Mouse (Mus musculus) thymus, postnatal 0 days (tissue): ENCODE measurements around the gene Skor1. TPM values are rescaled to one million over a fixed set of nuclear protein-coding genes. Genes with fewer than 3 reads are reported as not detected.

ENCODE experiments used
- DNase-seq: peaks from one replicate; pipeline ENCODE4 v3.0.0-alpha.2; 2015; ENCODE audit warnings: low spot score
- polyA plus RNA-seq: library from polyadenylated mRNA; unstranded; fragments of >200 nt; fragmentation: Nextera tagmentation; extraction: Ambion mirVana; gene quantifications from 2 replicates; pipeline ENCODE4 v1.2.1, GENCODE M21; 2015

Gene Skor1
- polyA plus RNA-seq = 0.10 TPM in 1 of 2 replicates, not detected in the other

GRCm38 (mm10) chr9:63148410-63149371, at the start of gene Skor1:
Gene Skor1, minus strand, starts transcription at chr9:63148961.
- DNase-seq = no peak

- DNase-seq = no peak
Measured at GRCm38 (mm10) chr9:63197252-63197651, 48.5 kb upstream of the Skor1 start.

GRCm38 (mm10) chr9:63196114-63196682, 47.4 kb upstream of the Skor1 start:
- no peak for DNase-seq

- DNase-seq = no peak
Measured at GRCm38 (mm10) chr9:63195523-63195922, 46.8 kb upstream of the Skor1 start.

GRCm38 (mm10) chr9:63194791-63195190, 46.0 kb upstream of the Skor1 start:
- no peak for DNase-seq

GRCm38 (mm10) chr9:63192809-63193208, 44.0 kb upstream of the Skor1 start:
- DNase-seq = no peak

GRCm38 (mm10) chr9:63187310-63187709, 38.5 kb upstream of the Skor1 start:
- no peak for DNase-seq

GRCm38 (mm10) chr9:63185249-63185648, 36.5 kb upstream of the Skor1 start:
- no peak for DNase-seq

- DNase-seq = no peak
Measured at GRCm38 (mm10) chr9:63183864-63184263, 35.1 kb upstream of the Skor1 start.

GRCm38 (mm10) chr9:63182306-63182960, 33.7 kb upstream of the Skor1 start:
- DNase-seq = no peak

- DNase-seq = no peak
Measured at GRCm38 (mm10) chr9:63181337-63182178, 32.8 kb upstream of the Skor1 start.

- DNase-seq = no peak
Measured at GRCm38 (mm10) chr9:63178296-63178695, 29.5 kb upstream of the Skor1 start.

GRCm38 (mm10) chr9:63174001-63174721, 25.4 kb upstream of the Skor1 start:
- peak; percentile 57 for DNase-seq

- DNase-seq = no peak
Measured at GRCm38 (mm10) chr9:63171951-63172350, 23.2 kb upstream of the Skor1 start.

- DNase-seq = no peak
Measured at GRCm38 (mm10) chr9:63169127-63169526, 20.4 kb upstream of the Skor1 start.

- DNase-seq = no peak
Measured at GRCm38 (mm10) chr9:63165070-63165469, 16.3 kb upstream of the Skor1 start.

- no peak for DNase-seq
Measured at GRCm38 (mm10) chr9:63163756-63164155, 15.0 kb upstream of the Skor1 start.

- no peak for DNase-seq
Measured at GRCm38 (mm10) chr9:63151949-63152348, 3.2 kb upstream of the Skor1 start.

- DNase-seq = peak; percentile 64
Measured at GRCm38 (mm10) chr9:63151072-63151870, 2.5 kb upstream of the Skor1 start.
